Mouse (Mus musculus) megakaryocyte, embryonic 14.5 days (primary cell): ENCODE results near the gene Mfsd5.

ENCODE experiments used
- FLI1 ChIP-seq: IDR thresholded peaks from 2 replicates; pipeline ENCODE4 v1.6.1; 2012; ENCODE audit warnings: low read length, inconsistent platforms, mixed read lengths
- GATA1 ChIP-seq: IDR thresholded peaks from 3 replicates; pipeline ENCODE4 v1.6.1; 2012; ENCODE audit warnings: mixed read lengths, low read length, inconsistent platforms, borderline replicate concordance

DNA sequence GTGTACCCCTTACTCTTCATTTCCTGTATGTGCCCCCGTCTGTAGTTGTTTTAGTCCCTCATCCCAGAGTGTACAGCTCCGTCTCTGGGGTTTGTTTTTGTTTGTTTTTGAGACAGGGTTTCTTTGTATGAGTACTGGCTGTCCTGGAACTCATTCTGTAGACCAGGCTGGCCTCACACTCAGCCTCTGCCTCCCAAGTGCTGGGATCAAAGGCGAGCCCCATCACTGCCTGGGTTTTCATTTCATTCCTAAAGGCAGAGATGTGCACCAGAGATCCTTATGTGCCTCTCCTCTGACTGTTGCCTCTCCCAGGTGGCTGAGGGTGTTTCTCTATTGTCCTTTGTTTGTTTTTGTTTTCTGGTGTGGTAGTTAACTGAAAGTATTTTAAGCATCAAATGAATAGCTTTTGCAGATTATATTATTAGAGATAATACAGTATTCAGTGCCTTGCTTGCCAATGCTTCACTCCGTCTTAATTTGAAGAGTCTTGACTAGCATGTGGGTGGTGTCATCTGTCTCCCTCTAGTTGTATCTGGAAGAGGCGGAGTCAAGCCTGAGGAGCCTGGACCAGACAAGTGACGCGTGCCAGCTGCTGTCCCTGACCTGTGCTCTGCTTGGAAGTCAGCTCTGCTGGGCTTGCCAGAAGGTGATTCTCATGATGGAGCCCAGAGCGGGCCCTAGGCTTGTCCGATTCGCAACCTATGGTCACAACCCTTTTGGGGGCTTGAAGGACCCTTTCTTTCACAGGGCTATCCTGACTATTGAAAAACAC, 31.0 kb downstream of the Mfsd5 start:
- TF ChIP-seq GATA1 = no peak
- TF ChIP-seq FLI1 = no peak
